In the genomic region with DNA sequence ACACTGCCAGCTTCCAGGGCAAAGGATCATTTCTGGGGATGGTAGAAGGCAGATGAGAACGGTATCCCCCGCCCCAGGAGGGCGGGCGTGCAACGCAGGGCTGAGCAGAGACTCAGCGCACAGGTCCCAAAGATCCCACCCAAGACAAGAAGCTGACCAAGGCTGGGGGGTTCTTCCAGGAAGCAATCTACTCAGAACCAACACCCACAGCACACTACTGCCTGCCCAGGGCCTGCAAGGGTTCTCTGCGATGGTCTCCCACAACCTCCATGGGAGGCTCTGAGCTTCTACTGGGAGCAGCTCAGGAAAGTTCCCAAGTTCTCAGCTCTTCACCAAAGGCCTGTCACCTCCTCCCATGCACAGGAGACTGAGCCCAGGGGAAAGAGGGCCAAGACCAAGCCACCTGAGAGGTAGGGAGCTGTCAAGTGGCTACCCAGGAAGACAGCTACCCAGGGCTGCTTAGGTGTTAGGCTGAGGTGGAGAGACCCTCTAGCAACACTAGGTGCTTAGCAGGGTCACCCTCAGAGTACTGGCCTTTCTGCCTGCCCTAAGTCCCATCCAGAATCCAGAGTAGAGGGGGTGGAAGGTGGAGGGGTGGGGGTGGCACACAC, we compare ENCODE assay signal across 11 mouse cellular contexts. TPM values are rescaled to one million over a fixed set of nuclear protein-coding genes. Genes with fewer than 3 reads are reported as not detected.
DNase-seq lines count a peak whose midpoint lies in the region; TF ChIP-seq lines count a peak whose summit lies in the region.
"Had no signal": no experiment of that assay in that cellular context is flagged by ENCODE, and none has a peak within 500 bp of the region (broad histone marks: within the 10 kb centered on the region; RNA-seq: fewer than 3 reads in every experiment).

No protein-coding gene starts in this region.

- 87% methylated on average over 7 of the region's 7 CpGs for WGBS in hindbrain, embryonic 10.5 days
- 89% methylated on average over 7 of the region's 7 CpGs for WGBS in midbrain, embryonic 10.5 days

- H3K36me3 ChIP-seq in E14TG2a.4 (ENCODE audit: insufficient read depth, low read length) (no peaks in the 10 kb centered on the region), ES-E14 (ENCODE audit: control insufficient read depth, insufficient read depth, low read length, poor library complexity, severe bottlenecking) (no peaks in the 10 kb centered on the region)
- no peaks in the 10 kb centered on the region for H3K36me3 ChIP-seq in hindbrain, embryonic 10.5 days
- no peaks in the 10 kb centered on the region for H3K36me3 ChIP-seq in midbrain, embryonic 10.5 days
- H3K36me3 ChIP-seq: heart, embryonic 15.5 days had no signal

- no peak overlapping the region for H3K27ac ChIP-seq in ES-E14 (ENCODE audit: insufficient read depth, low read depth, low read length, poor library complexity, severe bottlenecking)
- peak overlapping the region; percentile 89 for H3K27ac ChIP-seq in hindbrain, embryonic 10.5 days
- 0 out of 2 replicates have a peak overlapping the region, but pooled peaks have one; percentile 85 for H3K27ac ChIP-seq in midbrain, embryonic 10.5 days (replicated peaks)
- H3K27ac ChIP-seq: heart, embryonic 15.5 days had no signal

- intact Hi-C loops in gastrocnemius, postnatal 36 days (cut with DNase I): loop anchor here (10.0 kb wide), 2 partner anchors 386 to 476 kb away; no protein-coding TSS in a partner anchor

- in situ Hi-C loops in ES-E14 (cut with MboI; ENCODE audit: low sequenced_read_pairs in 2 of 2, unreplicated experiment in 2 of 2): loop anchor here (10.0 to 25.0 kb wide), 2 partner anchors 296 to 324 kb away; no protein-coding TSS in a partner anchor

- H3K27me3 ChIP-seq in E14TG2a.4 (ENCODE audit: insufficient read depth, low read length): peaks cover 95% of the 10 kb centered on the region
- H3K27me3 ChIP-seq in hindbrain, embryonic 10.5 days (ENCODE audit: insufficient read depth, poor library complexity, severe bottlenecking): peaks cover 97% of the 10 kb centered on the region
- peaks cover 98% of the 10 kb centered on the region for H3K27me3 ChIP-seq in midbrain, embryonic 10.5 days (ENCODE audit: low read depth, poor library complexity, severe bottlenecking)

- no peak for TF ChIP-seq CTCF in E14TG2a.4 (conservative IDR thresholded peaks at IDR 0.05; ENCODE audit: low read length)

- no peak for DNase-seq in ES-E14 (ENCODE audit: low read depth, low spot score)
- no peak for DNase-seq in hindbrain, embryonic 10.5 days (ENCODE audit: low spot score)
- DNase-seq in midbrain, embryonic 10.5 days (ENCODE audit: low spot score): no peak
- no peak for DNase-seq in gastrocnemius, postnatal 36 days
- no peak for DNase-seq in retina, postnatal 1 day
- no peak for DNase-seq in heart, postnatal 4 days
- DNase-seq: kidney, adult 8-10 months; lung, postnatal 14 days had no signal

- H3K9me3 ChIP-seq in E14TG2a.4 (ENCODE audit: low read length) (0 out of 2 replicates have a peak, but pooled peaks cover 3% of the 10 kb centered on the region), ES-E14 (ENCODE audit: control insufficient read depth, insufficient read depth, low read depth, low read length) (no peaks in the 10 kb centered on the region)
- no peaks in the 10 kb centered on the region for H3K9me3 ChIP-seq in hindbrain, embryonic 10.5 days
- H3K9me3 ChIP-seq in midbrain, embryonic 10.5 days (replicated peaks): no peaks in the 10 kb centered on the region
- H3K9me3 ChIP-seq: heart, embryonic 15.5 days had no signal

- peak overlapping the region; percentile 74 for H3K4me3 ChIP-seq in E14TG2a.4 (replicated peaks; ENCODE audit: low read length)
- peak overlapping the region; percentile 34 to 73; a peak in 2 of 4 replicates for H3K4me3 ChIP-seq in ES-E14 (ENCODE audit: insufficient read depth in 1 of 2, low read depth in 1 of 2, low read length in 2 of 2, poor library complexity in 1 of 2, severe bottlenecking in 1 of 2)
- peak overlapping the region; percentile 67 for H3K4me3 ChIP-seq in hindbrain, embryonic 10.5 days
- peak overlapping the region; percentile 74 for H3K4me3 ChIP-seq in midbrain, embryonic 10.5 days

- H3K4me1 ChIP-seq in E14TG2a.4 (replicated peaks; ENCODE audit: low read depth, low read length): peaks cover 19% of the 10 kb centered on the region
- peaks cover 0 to 6% of the 10 kb centered on the region in 2 experiments; a peak in 1 of 4 replicates for H3K4me1 ChIP-seq in ES-E14 (ENCODE audit: control insufficient read depth in 2 of 2, insufficient read depth in 2 of 2, low read length in 2 of 2, poor library complexity in 1 of 2)
- H3K4me1 ChIP-seq in hindbrain, embryonic 10.5 days (replicated peaks): peaks cover 88% of the 10 kb centered on the region
- peaks cover 82% of the 10 kb centered on the region for H3K4me1 ChIP-seq in midbrain, embryonic 10.5 days

- H3K9ac ChIP-seq in ES-E14 (ENCODE audit: insufficient read depth, low read depth, low read length, poor library complexity, severe bottlenecking): no peak overlapping the region

TF ChIP-seq in ES-E14, 5 proteins besides CTCF, POLR2A, EP300 and RAD21:
- TF ChIP-seq ZC3H11A (IDR thresholded peaks at IDR 0.05; ENCODE audit: borderline replicate concordance, low read depth, low read length) (no peak), ZNF384 (IDR thresholded peaks at IDR 0.05; ENCODE audit: low read depth, low read length) (no peak), HCFC1 (IDR thresholded peaks at IDR 0.05; ENCODE audit: borderline replicate concordance, insufficient read depth, low read length) (no peak), MAFK (IDR thresholded peaks at IDR 0.05; ENCODE audit: insufficient read depth, low read depth, low read length) (no peak), CHD2 (IDR thresholded peaks at IDR 0.05; ENCODE audit: low read depth, low read length) (no peak)

RNA-seq across cellular contexts. Expression of a gene that starts 10.0 kb away (rescaled TPM):
- 0.49 and 0.74 TPM in 2 replicates for total RNA-seq in ES-E14 (2012; rRNA removed)
- polyA plus RNA-seq in hindbrain, embryonic 10.5 days (2016; fragmentation: Nextera tagmentation; extraction: Ambion mirVana): 2.2 and 4.2 TPM in 2 replicates
- polyA plus RNA-seq in midbrain, embryonic 10.5 days (2016; fragmentation: Nextera tagmentation; extraction: Ambion mirVana): 2.8 and 3.5 TPM in 2 replicates
- total RNA-seq in gastrocnemius, postnatal 36 days (2021): under 1 TPM in 1 of 2 experiments, not detected in 1; 0.05 TPM
- under 1 TPM in 1 of 2 experiments, not detected in 1; 0.07 TPM for total RNA-seq in heart, postnatal 4 days (2021)
- total RNA-seq: liver, adult 2 months had no signal
- polyA plus RNA-seq: liver, adult 2 months had no signal

RNA-seq across cellular contexts. Expression of a gene that starts 45.1 kb away (rescaled TPM):
- 142 and 175 TPM in 2 replicates for total RNA-seq in ES-E14 (2012; rRNA removed)
- 541 and 748 TPM in 2 replicates for polyA plus RNA-seq in hindbrain, embryonic 10.5 days (2016; fragmentation: Nextera tagmentation; extraction: Ambion mirVana)
- 620 and 831 TPM in 2 replicates for polyA plus RNA-seq in midbrain, embryonic 10.5 days (2016; fragmentation: Nextera tagmentation; extraction: Ambion mirVana)
- 10 to 100 TPM; 24.0 to 25.2 TPM for total RNA-seq in gastrocnemius, postnatal 36 days (2021)
- total RNA-seq in heart, postnatal 4 days (2021): 10 to 100 TPM; 54.8 to 59.1 TPM

RNA-seq across cellular contexts. Expression of a gene that starts 54.3 kb away (rescaled TPM):
- total RNA-seq in ES-E14 (2012; rRNA removed): 6.8 and 9.2 TPM in 2 replicates
- 19.1 and 23.9 TPM in 2 replicates for polyA plus RNA-seq in hindbrain, embryonic 10.5 days (2016; fragmentation: Nextera tagmentation; extraction: Ambion mirVana)
- 16.4 and 19.2 TPM in 2 replicates for polyA plus RNA-seq in midbrain, embryonic 10.5 days (2016; fragmentation: Nextera tagmentation; extraction: Ambion mirVana)
- 1 to 10 TPM; 2.7 to 2.8 TPM for total RNA-seq in gastrocnemius, postnatal 36 days (2021)
- total RNA-seq in heart, postnatal 4 days (2021): 1 to 10 TPM; 8.7 to 8.8 TPM
